Mouse (Mus musculus) E14TG2a.4 (cell line): ENCODE results near the gene Grin2b.
"Not testable (repeated sequence)": the region's sequence is repeated elsewhere in the genome, so short reads cannot be mapped to it uniquely, and the experiment has no call there.

Source experiments
- CTCF ChIP-seq: conservative IDR thresholded peaks from 2 replicates; pipeline ENCODE4 v1.5.1; 2014; ENCODE audit warnings: low read length
- NANOG ChIP-seq: IDR thresholded peaks from 2 replicates; pipeline ENCODE4 v1.6.1; 2014; ENCODE audit warnings: borderline replicate concordance, low read length, mixed read lengths
- POU5F1 ChIP-seq: IDR thresholded peaks from 2 replicates; pipeline ENCODE4 v1.6.1; 2014; ENCODE audit warnings: low read length, borderline replicate concordance

GRCm38 (mm10) chr6:135826776-135827175 is 346.5 kb downstream of the Grin2b start:
- not testable (repeated sequence) for TF ChIP-seq CTCF, POU5F1, NANOG
